Mouse (Mus musculus): ENCODE results near the gene Tspo.
A peak's percentile ranks its signal among the peaks of the same experiment; 100 is the strongest.

Gene Tspo

GRCm38 (mm10) chr15:83546029-83546428, 17.4 kb upstream of the Tspo start:
- no peak for DNase-seq (ENCODE audit: low spot score)

GRCm38 (mm10) chr15:83547144-83547543, 16.2 kb upstream of the Tspo start:
- no peak for DNase-seq (ENCODE audit: low spot score)

GRCm38 (mm10) chr15:83550137-83550536, 13.3 kb upstream of the Tspo start:
- no peak for DNase-seq (ENCODE audit: low spot score)

- no peak for DNase-seq (ENCODE audit: low spot score)
Observed at GRCm38 (mm10) chr15:83553831-83554230, 9.6 kb upstream of the Tspo start.

- peak; percentile 76 for DNase-seq (ENCODE audit: low spot score)
Observed at GRCm38 (mm10) chr15:83555161-83555974, 8.0 kb upstream of the Tspo start.

- DNase-seq (ENCODE audit: low spot score) = no peak
Observed at GRCm38 (mm10) chr15:83560941-83561477, 2.4 kb upstream of the Tspo start.

GRCm38 (mm10) chr15:83562626-83563270, 644 bp upstream of the Tspo start:
- peak; percentile 77 for DNase-seq (ENCODE audit: low spot score)

GRCm38 (mm10) chr15:83563857-83564651, 662 bp downstream of the Tspo start:
- DNase-seq (ENCODE audit: low spot score) = no peak

- peak; percentile 39 for DNase-seq (ENCODE audit: low spot score)
Observed at GRCm38 (mm10) chr15:83565434-83565833, 2.0 kb downstream of the Tspo start.

- DNase-seq (ENCODE audit: low spot score) = no peak
Observed at GRCm38 (mm10) chr15:83566006-83566405, 2.6 kb downstream of the Tspo start.

- no peak for DNase-seq (ENCODE audit: low spot score)
Observed at GRCm38 (mm10) chr15:83567728-83568127, 4.3 kb downstream of the Tspo start.

- no peak for DNase-seq (ENCODE audit: low spot score)
Observed at GRCm38 (mm10) chr15:83568544-83568943, 5.2 kb downstream of the Tspo start.

- no peak for DNase-seq (ENCODE audit: low spot score)
Observed at GRCm38 (mm10) chr15:83569682-83570081, 6.3 kb downstream of the Tspo start.

- DNase-seq (ENCODE audit: low spot score) = no peak
Observed at GRCm38 (mm10) chr15:83570641-83571040, 7.2 kb downstream of the Tspo start.

GRCm38 (mm10) chr15:83571636-83572035, 8.2 kb downstream of the Tspo start:
- DNase-seq (ENCODE audit: low spot score) = no peak

- no peak for DNase-seq (ENCODE audit: low spot score)
Observed at GRCm38 (mm10) chr15:83572132-83572531, 8.7 kb downstream of the Tspo start.

GRCm38 (mm10) chr15:83573606-83574005, 10.2 kb downstream of the Tspo start:
- DNase-seq (ENCODE audit: low spot score) = no peak

GRCm38 (mm10) chr15:83574731-83575351, 11.4 kb downstream of the Tspo start:
- DNase-seq (ENCODE audit: low spot score) = peak; percentile 34

- DNase-seq (ENCODE audit: low spot score) = no peak
Observed at GRCm38 (mm10) chr15:83575543-83575942, 12.2 kb downstream of the Tspo start.

- no peak for DNase-seq (ENCODE audit: low spot score)
Observed at GRCm38 (mm10) chr15:83576651-83577050, 13.3 kb downstream of the Tspo start.

- no peak for DNase-seq (ENCODE audit: low spot score)
Observed at GRCm38 (mm10) chr15:83582931-83583330, 19.5 kb downstream of the Tspo start.

Measured in ovary, adult 18-20 months (tissue).